9 mouse cellular contexts compared by ENCODE assay signal in genomic region chr7:51979271-51979670, GRCm38 (mm10). TPM values are rescaled to one million over a fixed set of nuclear protein-coding genes. Genes with fewer than 3 reads are reported as not detected.
DNase-seq lines count a peak whose midpoint lies in the region; TF ChIP-seq lines count a peak whose summit lies in the region.
"Had no signal": no experiment of that assay in that cellular context is flagged by ENCODE, and none has a peak within 500 bp of the region (broad histone marks: within the 10 kb centered on the region; RNA-seq: fewer than 3 reads in every experiment).

No protein-coding gene starts in this region.

- DNase-seq in heart, postnatal 10 days = peak; percentile 15 to 30
- DNase-seq in heart, postnatal 25 days (ENCODE audit: low spot score) = no peak
- peak; percentile 2 for DNase-seq in thymus, adult 2 months
- no peak for DNase-seq in thymus, adult 18-20 months
- no peak for DNase-seq in urinary bladder, postnatal 14 days (ENCODE audit: low spot score)
- no peak for DNase-seq in ovary, postnatal 10 days (ENCODE audit: low spot score)

- no peak for TF ChIP-seq CTCF in thymus, adult 2 months (IDR thresholded peaks at IDR 0.05; ENCODE audit: borderline replicate concordance, control insufficient read depth, extremely low read depth, insufficient read depth, low read length, poor library complexity)
- peak; percentile 60 for TF ChIP-seq CTCF in cortical plate, adult 2 months (IDR thresholded peaks at IDR 0.05; ENCODE audit: extremely low read depth, insufficient read depth, low read length)

- H3K4me1 ChIP-seq in thymus, adult 2 months (replicated peaks; ENCODE audit: control insufficient read depth, insufficient read depth, low read length) = no peaks in the 10 kb centered on the region
- peaks cover 5% of the 10 kb centered on the region for H3K4me1 ChIP-seq in cortical plate, adult 2 months (ENCODE audit: control insufficient read depth, insufficient read depth, low read length)

- WGBS in thymus, adult 2 months = 53% methylated on average over 5 of the region's 5 CpGs

- intact Hi-C loops in heart, postnatal 10 days (cut with DNase I) = loop anchor here (10.0 kb wide), 1 partner anchor 144 kb away; no protein-coding TSS in a partner anchor
- intact Hi-C loops in heart, postnatal 25 days (cut with DNase I) = loop anchor here (10.0 kb wide), 2 partner anchors 114 to 204 kb away; partner anchors contain the start of genes Fancf and Gas2

- no peaks in the 10 kb centered on the region for H3K27me3 ChIP-seq in thymus, adult 2 months (ENCODE audit: control insufficient read depth, insufficient read depth, low read length)
- H3K27me3 ChIP-seq: midbrain, embryonic 15.5 days had no signal

- no peak overlapping the region for H3K27ac ChIP-seq in thymus, adult 2 months (ENCODE audit: control insufficient read depth, insufficient read depth, low read length)
- no peak overlapping the region for H3K27ac ChIP-seq in cortical plate, adult 2 months (ENCODE audit: insufficient read depth, low read length)
- H3K27ac ChIP-seq: midbrain, embryonic 15.5 days had no signal

- no peak for TF ChIP-seq POLR2A in thymus, adult 2 months (IDR thresholded peaks at IDR 0.05; ENCODE audit: control insufficient read depth, extremely low read depth, insufficient read depth, low read length, poor library complexity)
- TF ChIP-seq POLR2A in cortical plate, adult 2 months (IDR thresholded peaks at IDR 0.05; ENCODE audit: extremely low read depth, insufficient read depth, low read length) = no peak

- H3K36me3 ChIP-seq in thymus, adult 2 months (ENCODE audit: control insufficient read depth, insufficient read depth, low read length) = no peaks in the 10 kb centered on the region
- H3K36me3 ChIP-seq: midbrain, embryonic 15.5 days had no signal

- H3K4me3 ChIP-seq in thymus, adult 2 months (ENCODE audit: control insufficient read depth, insufficient read depth, low read length) = no peak overlapping the region
- no peak overlapping the region for H3K4me3 ChIP-seq in cortical plate, adult 2 months (ENCODE audit: insufficient read depth, low read length)
- H3K4me3 ChIP-seq: midbrain, embryonic 15.5 days had no signal

RNA-seq across cellular contexts. Expression of gene Svip, which starts 26.5 kb away (rescaled TPM):
- 10 to 100 TPM; 11.9 to 12.2 TPM for total RNA-seq in heart, postnatal 10 days (2021)
- 10 to 100 TPM; 22.7 to 23.7 TPM for total RNA-seq in heart, postnatal 25 days (2021)
- polyA plus RNA-seq in thymus, adult 2 months (2012; rRNA removed) = 0.34 and 0.61 TPM in 2 replicates
- polyA plus RNA-seq in cortical plate, adult 2 months (2012; rRNA removed) = 41.7 and 42.7 TPM in 2 replicates

RNA-seq across cellular contexts. Expression of gene 1700015G11Rik, which starts 36.3 kb away (rescaled TPM):
- not detected for total RNA-seq in heart, postnatal 10 days (2021)
- total RNA-seq in heart, postnatal 25 days (2021) = not detected
- not detected in 2 replicates for polyA plus RNA-seq in thymus, adult 2 months (2012; rRNA removed)
- polyA plus RNA-seq in cortical plate, adult 2 months (2012; rRNA removed) = not detected in 2 replicates
- total RNA-seq: left cerebral cortex, adult 8-10 months had no signal
- polyA plus RNA-seq: midbrain, embryonic 15.5 days had no signal

Comparison
In these comparisons a context has a peak if more than half of its experiments do, and no peak if none do; other contexts are left out.
1. DNase-seq: peak in heart, postnatal 10 days (2 of 2) and thymus, adult 2 months (single experiment); none in heart, postnatal 25 days (single experiment), thymus, adult 18-20 months (0 of 2), urinary bladder, postnatal 14 days (single experiment) and ovary, postnatal 10 days (single experiment).